Mouse (Mus musculus): ENCODE data around the gene Olfr1200.

Gene Olfr1200

DNA sequence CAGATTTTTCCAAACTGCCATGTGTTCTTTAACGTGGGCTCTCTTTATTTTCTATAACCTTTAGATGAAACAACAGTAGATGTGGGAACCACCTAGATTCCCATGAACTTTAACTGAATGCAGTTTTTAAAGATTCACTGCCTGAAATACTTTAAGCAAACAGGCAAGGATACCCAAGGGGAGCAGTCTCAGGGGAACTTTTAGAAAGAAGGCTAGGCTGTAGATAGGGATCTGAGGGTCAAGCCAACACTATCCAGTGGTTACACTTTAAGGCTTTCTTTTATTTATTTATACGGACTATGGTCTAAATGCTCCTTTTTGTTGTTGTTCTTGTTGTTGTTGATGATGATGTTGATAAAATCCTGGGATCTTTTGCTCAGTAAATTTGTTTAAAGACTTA, at the start of gene Olfr1200:
Gene Olfr1200, minus strand, starts transcription at position 101 of the 400 bp plus-strand sequence.
- no peak for DNase-seq (ENCODE audit: low spot score in 2 of 2)

DNA sequence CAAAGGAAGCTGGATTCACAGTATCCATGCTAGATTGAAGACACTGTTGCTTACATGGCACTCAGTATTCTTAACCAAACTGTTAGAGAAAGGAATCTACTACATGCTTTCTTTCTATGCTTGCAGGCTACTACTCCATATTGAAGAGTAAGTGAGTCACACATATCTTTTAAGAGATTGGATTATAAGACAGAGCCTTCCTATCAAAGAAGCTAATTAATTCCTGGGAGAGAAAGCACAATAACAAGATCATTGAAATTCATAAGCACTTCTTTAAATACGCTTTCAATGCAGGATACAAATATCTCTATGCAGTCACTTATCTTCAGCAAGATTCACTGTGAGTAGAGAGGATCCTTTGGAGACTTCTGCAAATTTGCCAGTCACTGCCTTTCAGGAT, 43.9 kb upstream of the Olfr1200 start, which contains the start of gene Olfr1202:
Gene Olfr1202, plus strand, starts transcription at position 301 of the 400 bp plus-strand sequence.
- DNase-seq (ENCODE audit: low spot score in 2 of 2): no peak

DNA sequence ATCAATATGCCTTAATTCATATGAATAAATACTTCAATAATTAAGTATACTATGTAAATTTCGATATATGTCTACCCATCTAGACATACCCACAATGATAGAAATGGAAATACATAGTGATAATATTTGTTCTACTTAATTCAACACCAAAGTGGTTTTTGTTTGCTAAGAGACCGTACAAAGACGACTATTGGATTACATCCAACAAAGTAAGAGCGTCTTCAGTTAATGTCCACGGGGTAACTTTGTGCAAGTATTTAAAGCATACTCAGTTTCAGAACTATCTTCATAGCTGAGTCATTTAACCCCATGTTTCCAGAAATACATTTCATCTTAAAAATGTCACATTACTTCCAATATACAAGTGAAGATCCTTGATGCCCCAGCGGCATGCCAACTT, 22.4 kb upstream of the Olfr1200 start, which contains the start of gene Olfr1201:
Gene Olfr1201, plus strand, starts transcription at position 301 of the 400 bp plus-strand sequence.
- no peak for DNase-seq (ENCODE audit: low spot score in 2 of 2)

DNA sequence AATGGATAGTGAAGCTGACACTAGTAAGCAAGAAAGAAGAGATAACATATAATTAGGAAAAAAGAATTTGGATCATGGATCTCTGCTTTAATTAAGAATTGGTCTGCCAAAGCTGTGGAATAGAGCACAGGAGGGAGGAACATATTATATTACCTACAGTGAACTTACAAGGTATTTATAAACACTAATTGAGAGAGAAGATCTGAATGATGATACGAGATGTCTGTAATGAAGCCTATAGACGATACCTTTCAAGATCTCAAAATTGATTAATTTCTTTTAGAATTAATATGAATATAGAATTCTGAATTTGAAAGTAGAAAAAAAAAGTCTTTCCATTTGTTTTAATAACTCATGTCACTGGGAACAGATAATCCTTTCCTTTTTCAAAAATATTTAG, 9.9 kb downstream of the Olfr1200 start, which contains the start of gene Olfr1199:
Gene Olfr1199, minus strand, starts transcription at position 101 of the 400 bp plus-strand sequence.
- DNase-seq (ENCODE audit: low spot score in 2 of 2): no peak

DNA sequence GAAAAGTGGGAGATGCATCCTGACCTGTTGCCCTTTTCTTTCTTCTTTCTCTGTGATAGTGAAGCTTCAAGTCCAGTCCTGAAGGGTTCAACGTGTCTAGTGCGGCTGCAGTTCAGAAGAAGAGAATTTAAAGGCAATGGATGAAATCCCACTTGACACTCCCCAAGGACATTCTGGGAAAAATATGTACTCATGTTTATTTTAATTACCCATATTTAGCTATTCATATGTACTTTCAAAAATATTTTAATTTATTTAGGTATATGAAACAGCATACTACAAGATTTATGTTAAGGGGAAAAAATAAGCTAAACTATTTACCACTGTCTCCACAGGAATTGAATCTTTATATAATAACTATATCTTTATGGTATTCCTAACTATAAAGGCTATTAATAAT, 19.0 kb downstream of the Olfr1200 start, which contains the start of gene Olfr1198:
Gene Olfr1198, minus strand, starts transcription at position 101 of the 400 bp plus-strand sequence.
- DNase-seq (ENCODE audit: low spot score in 2 of 2): no peak

DNA sequence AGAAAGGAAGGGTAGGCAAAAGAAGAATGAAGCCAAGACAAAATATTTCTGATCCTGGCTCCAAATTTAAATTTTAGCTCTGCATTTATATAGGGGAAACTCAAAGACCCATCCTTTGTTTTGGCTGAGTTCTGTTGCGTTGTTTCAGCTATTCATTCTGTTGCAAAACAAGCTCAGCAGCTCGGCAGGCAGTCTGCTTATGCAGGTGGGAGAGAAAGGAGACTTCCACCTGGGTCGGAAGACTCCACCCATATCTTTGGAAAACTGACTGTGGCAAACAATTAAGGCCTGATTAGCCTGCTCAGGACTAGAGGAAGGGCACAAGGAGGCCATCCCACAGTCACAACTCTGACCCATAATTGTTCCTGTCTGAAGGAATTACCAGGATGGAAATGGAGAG, 26.9 kb downstream of the Olfr1200 start:
- DNase-seq (ENCODE audit: low spot score in 2 of 2): no peak

DNA sequence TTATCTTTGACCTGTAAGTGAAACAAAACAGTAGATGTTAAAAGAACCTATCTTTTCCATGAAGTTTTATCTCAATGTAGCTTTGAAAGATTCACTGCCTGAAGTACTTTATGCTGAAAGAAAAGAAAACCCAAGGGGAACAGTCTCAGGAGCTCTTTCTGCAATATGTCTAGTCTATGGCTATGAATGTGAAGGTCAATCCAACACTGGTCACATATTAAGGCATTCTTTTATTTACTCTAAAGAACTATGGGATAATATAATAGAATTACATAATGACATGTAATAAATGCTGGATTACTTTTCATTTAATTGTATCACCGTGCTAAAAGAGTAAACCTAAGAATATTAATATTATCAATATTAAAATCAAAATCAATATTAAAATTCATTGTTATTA, 38.0 kb downstream of the Olfr1200 start, which contains the start of gene Olfr1197:
Gene Olfr1197, minus strand, starts transcription at position 101 of the 400 bp plus-strand sequence.
- no peak for DNase-seq (ENCODE audit: low spot score in 2 of 2)
